Mouse (Mus musculus) limb, embryonic 11.5 days (tissue): ENCODE results near the gene Whrn. TPM values are rescaled to one million over a fixed set of nuclear protein-coding genes. Genes with fewer than 3 reads are reported as not detected.

Experiments used
- ATAC-seq: fragments of 200-750 bp; cut with Nextera tagmentation; 2 replicates; pipeline ENCODE4 v1.8.0; 2017; ENCODE audit warnings: low read depth; ENCODE audit not compliant: insufficient number of reproducible peaks, low FRiP score, low TSS enrichment
- DNase-seq: peaks from one replicate; pipeline ENCODE4 v3.0.0-alpha.2; 2015; ENCODE audit warnings: low spot score
- H3K27ac ChIP-seq: fragments of 300-500 bp; sonication (generic); replicated peaks from 2 replicates; pipeline ENCODE4 v1.5.1; 2014; ENCODE audit warnings: low read depth, mild to moderate bottlenecking, low read length
- H3K27me3 ChIP-seq: fragments of 300-500 bp; sonication (generic); 2 replicates; pipeline ENCODE4 v1.6.1; 2014; ENCODE audit warnings: mild to moderate bottlenecking, low read length, mixed read lengths; ENCODE audit not compliant: control insufficient read depth, insufficient read depth
- H3K36me3 ChIP-seq: fragments of 300-500 bp; sonication (generic); 2 replicates; pipeline ENCODE4 v1.6.1; 2014; ENCODE audit warnings: mild to moderate bottlenecking, low read length, moderate library complexity, mixed read lengths; ENCODE audit not compliant: control insufficient read depth, insufficient read depth
- H3K4me1 ChIP-seq: fragments of 300-500 bp; sonication (generic); 2 replicates; pipeline ENCODE4 v1.6.1; 2014; ENCODE audit warnings: low read length, mixed read lengths; ENCODE audit not compliant: control insufficient read depth, insufficient read depth
- H3K4me2 ChIP-seq: fragments of 300-500 bp; sonication (generic); 2 replicates; pipeline ENCODE4 v1.6.1; 2014; ENCODE audit warnings: low read depth, mild to moderate bottlenecking, moderate library complexity; ENCODE audit not compliant: severe bottlenecking
- H3K4me3 ChIP-seq: fragments of 300-500 bp; sonication (generic); 2 replicates; pipeline ENCODE4 v1.5.1; 2014; ENCODE audit warnings: low read depth, low read length
- H3K9ac ChIP-seq: fragments of 300-500 bp; sonication (generic); 2 replicates; pipeline ENCODE4 v1.6.1; 2014; ENCODE audit warnings: mild to moderate bottlenecking, low read length
- H3K9me3 ChIP-seq: fragments of 300-500 bp; sonication (generic); 2 replicates; pipeline ENCODE4 v1.6.1; 2016; ENCODE audit warnings: low read length; ENCODE audit not compliant: control insufficient read depth
- whole genome bisulfite sequencing: fragments of 180-500 bp; shearing (Covaris S2); extraction: QIAGEN DNeasy Blood & Tissue Kit; methylation state at CpG from one replicate; pipeline ENCODE4 v1.1.7; 2014; 5-methylcytosine and 5-hydroxymethylcytosine counted together
- polyA plus RNA-seq: library from polyadenylated mRNA; unstranded; fragments of >200 nt; fragmentation: Nextera tagmentation; extraction: Ambion mirVana; gene quantifications from 2 replicates; pipeline ENCODE4 v1.2.1, GENCODE M21; 2014

Whrn gene
- polyA plus RNA-seq, 1 experiment from 2014 or later = 14.0 TPM

DNA sequence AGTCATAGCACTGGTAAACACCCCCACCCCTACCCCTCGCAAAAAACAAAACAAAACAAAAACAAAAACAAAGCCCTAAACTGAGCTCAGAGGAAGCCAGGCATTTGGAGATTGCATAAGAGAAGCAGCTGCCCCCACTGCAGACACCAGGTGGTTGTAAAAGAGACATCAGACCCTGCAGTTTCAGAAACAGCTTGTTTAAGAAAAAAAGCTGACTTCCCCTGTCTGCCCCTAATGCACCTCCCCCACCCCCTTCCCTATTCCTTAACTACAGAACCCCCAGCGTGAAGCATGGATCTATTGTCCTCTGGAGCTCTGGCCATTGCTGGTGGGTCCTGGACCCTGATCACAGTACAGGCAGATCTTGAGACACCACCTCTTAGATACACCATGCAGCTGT, 21.4 kb downstream of the Whrn start:
- no peak overlapping the region for H3K4me3 ChIP-seq
- H3K9me3 ChIP-seq = no peaks in the 10 kb centered on the region
- DNase-seq (no peak), ATAC-seq (no peak)
- no peak overlapping the region for H3K9ac ChIP-seq
- H3K27ac ChIP-seq = no peak overlapping the region
- no peaks in the 10 kb centered on the region for H3K27me3 ChIP-seq
- no peak overlapping the region for H3K4me2 ChIP-seq
- H3K4me1 ChIP-seq = peaks cover 17% of the 10 kb centered on the region
- 25% methylated on average over 2 of the region's 2 CpGs for WGBS
- H3K36me3 ChIP-seq = peaks cover 2% of the 10 kb centered on the region; the same call in 1 of the 2 replicates

- Histone ChIP-seq H3K36me3 (peaks cover 2% of the 10 kb centered on the region; the same call in 1 of the 2 replicates), H3K9ac (no peak overlapping the region), H3K9me3 (no peaks in the 10 kb centered on the region), H3K27me3 (no peaks in the 10 kb centered on the region), H3K4me2 (no peak overlapping the region), H3K4me1 (peaks cover 3% of the 10 kb centered on the region; the same call in 1 of the 2 replicates), H3K27ac (no peak overlapping the region), H3K4me3 (no peak overlapping the region)
- no peak for DNase-seq
- ATAC-seq = no peak
- 30% methylated on average over 9 of the region's 10 CpGs for WGBS
Observed at GRCm38 (mm10) chr4:63467338-63467737, 28.5 kb downstream of the Whrn start.

- ATAC-seq (no peak), DNase-seq (no peak)
- Histone ChIP-seq H3K36me3 (peaks cover 2% of the 10 kb centered on the region; the same call in 1 of the 2 replicates), H3K4me2 (no peak overlapping the region), H3K4me3 (no peak overlapping the region), H3K27me3 (no peaks in the 10 kb centered on the region), H3K4me1 (peaks cover 13% of the 10 kb centered on the region), H3K9ac (no peak overlapping the region), H3K9me3 (no peaks in the 10 kb centered on the region), H3K27ac (no peak overlapping the region)
- 79% methylated on average over 6 of the region's 6 CpGs for WGBS
Observed at GRCm38 (mm10) chr4:63466192-63466591, 29.6 kb downstream of the Whrn start.

DNA sequence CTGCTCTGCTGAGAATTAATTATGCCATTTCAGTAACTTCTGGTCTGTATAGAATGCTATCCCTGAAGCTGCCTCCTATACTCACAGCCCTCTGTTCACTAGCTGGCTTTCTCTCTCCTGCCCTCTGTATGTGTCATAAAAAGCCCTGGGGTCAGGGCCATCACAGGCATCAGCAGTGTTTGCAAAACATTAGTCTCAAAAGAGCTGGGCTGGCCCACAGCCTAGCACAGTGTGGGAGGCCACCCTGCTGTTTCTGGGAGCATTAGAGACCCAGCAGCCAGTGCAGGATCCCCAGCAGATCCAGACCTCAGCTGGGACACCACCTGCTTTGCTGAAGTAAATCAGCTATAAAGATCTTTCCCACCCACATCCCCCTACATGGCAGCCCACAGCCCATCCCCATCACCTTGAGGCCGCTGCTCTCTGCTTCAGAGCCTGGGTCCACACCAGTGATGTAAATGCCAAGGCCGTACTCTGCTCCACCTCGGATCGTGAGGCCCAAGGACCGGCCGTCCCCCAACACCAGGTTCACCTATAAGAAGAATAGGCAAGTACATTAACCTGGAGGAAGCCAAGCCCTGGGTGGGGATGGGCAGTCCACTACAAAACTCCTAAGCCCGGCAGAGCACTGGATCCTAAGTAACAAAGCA, 34.8 kb downstream of the Whrn start:
- ATAC-seq (no peak), DNase-seq (no peak)
- Histone ChIP-seq H3K4me2 (no peak overlapping the region), H3K27ac (peak overlapping the region; percentile 14; the same call in 1 of the 2 replicates), H3K9ac (no peak overlapping the region), H3K27me3 (no peaks in the 10 kb centered on the region), H3K4me1 (peaks cover 41% of the 10 kb centered on the region), H3K9me3 (no peaks in the 10 kb centered on the region), H3K4me3 (no peak overlapping the region), H3K36me3 (no peaks in the 10 kb centered on the region; the same call in 1 of the 2 replicates)
- WGBS = 85% methylated on average over 7 of the region's 7 CpGs

GRCm38 (mm10) chr4:63459141-63459789, 36.5 kb downstream of the Whrn start:
- H3K4me2 ChIP-seq = no peak overlapping the region
- H3K27ac ChIP-seq = peak overlapping the region; percentile 83
- H3K9me3 ChIP-seq = no peaks in the 10 kb centered on the region
- peak; percentile 51 for ATAC-seq
- H3K4me1 ChIP-seq = peaks cover 41% of the 10 kb centered on the region
- H3K27me3 ChIP-seq = no peaks in the 10 kb centered on the region
- DNase-seq = peak; percentile 69
- no peak overlapping the region; the same call in 1 of the 2 replicates for H3K9ac ChIP-seq
- no peaks in the 10 kb centered on the region; the same call in 1 of the 2 replicates for H3K36me3 ChIP-seq
- no peak overlapping the region for H3K4me3 ChIP-seq
- WGBS = 24% methylated on average over 16 of the region's 16 CpGs

GRCm38 (mm10) chr4:63456547-63456946, 39.2 kb downstream of the Whrn start:
- Histone ChIP-seq H3K27ac (peak overlapping the region; percentile 55; the same call in 1 of the 2 replicates), H3K4me3 (no peak overlapping the region), H3K27me3 (no peaks in the 10 kb centered on the region), H3K4me2 (no peak overlapping the region), H3K36me3 (no peaks in the 10 kb centered on the region; the same call in 1 of the 2 replicates), H3K9me3 (no peaks in the 10 kb centered on the region), H3K4me1 (peaks cover 35% of the 10 kb centered on the region), H3K9ac (no peak overlapping the region)
- DNase-seq = no peak
- WGBS = 38% methylated on average over 5 of the region's 5 CpGs
- ATAC-seq = no peak; the same call in 1 of the 2 replicates

DNA sequence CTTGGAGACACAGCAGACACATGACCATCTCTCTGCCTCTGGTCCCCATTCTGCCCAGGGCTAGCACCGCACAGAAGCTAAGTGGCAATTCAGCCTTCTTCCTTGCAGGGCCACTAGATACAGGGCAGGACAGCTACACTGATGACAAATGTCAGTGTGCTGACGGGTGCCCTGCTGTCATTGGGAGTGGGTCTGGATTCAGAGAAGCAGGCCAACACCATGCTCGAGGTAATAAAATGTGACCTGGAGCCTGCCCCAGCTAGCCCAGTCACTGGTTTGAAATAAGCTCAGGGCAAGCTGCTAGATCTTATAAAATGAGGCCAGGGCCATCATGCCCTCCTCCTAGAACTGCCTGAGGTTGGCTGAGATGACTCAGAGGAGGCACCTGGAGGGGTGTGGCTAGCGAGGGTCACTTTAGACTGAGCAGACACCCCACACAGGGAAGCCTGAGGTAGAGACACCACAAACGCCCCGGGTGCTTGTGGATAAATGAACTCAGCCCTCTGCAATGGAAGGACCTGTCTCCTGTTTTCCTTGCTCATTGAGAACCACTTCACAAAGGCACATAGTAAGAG, 41.8 kb downstream of the Whrn start:
- ATAC-seq = no peak
- 70% methylated on average over 6 of the region's 6 CpGs for WGBS
- Histone ChIP-seq H3K36me3 (peaks cover 2% of the 10 kb centered on the region; the same call in 1 of the 2 replicates), H3K4me1 (peaks cover 15% of the 10 kb centered on the region), H3K27me3 (no peaks in the 10 kb centered on the region), H3K9me3 (no peaks in the 10 kb centered on the region), H3K9ac (no peak overlapping the region), H3K27ac (no peak overlapping the region), H3K4me2 (no peak overlapping the region), H3K4me3 (no peak overlapping the region)
- no peak for DNase-seq

DNA sequence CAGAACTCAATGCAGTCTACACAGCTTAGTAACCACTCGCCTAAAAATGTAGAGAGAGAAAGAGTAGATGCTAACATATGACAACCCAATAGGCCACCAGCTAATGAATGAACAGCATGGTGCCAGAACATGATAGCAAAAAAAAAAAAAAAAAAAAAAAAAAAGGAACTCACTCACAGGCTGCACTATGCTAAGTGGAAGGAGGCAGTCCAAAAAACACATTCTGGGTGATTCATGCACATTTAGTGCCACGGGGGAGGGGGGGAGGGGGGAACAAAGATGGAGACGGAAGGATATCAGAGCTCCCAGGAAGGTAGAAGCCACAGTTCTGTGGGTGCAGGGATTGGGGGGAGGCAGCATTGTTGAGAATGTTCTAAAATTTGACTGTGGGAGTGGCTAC, 43.2 kb downstream of the Whrn start:
- Histone ChIP-seq H3K4me3 (no peak overlapping the region), H3K4me2 (no peak overlapping the region), H3K36me3 (peaks cover 2% of the 10 kb centered on the region; the same call in 1 of the 2 replicates), H3K4me1 (peaks cover 7% of the 10 kb centered on the region), H3K27ac (no peak overlapping the region), H3K27me3 (no peaks in the 10 kb centered on the region), H3K9ac (no peak overlapping the region), H3K9me3 (no peaks in the 10 kb centered on the region)
- WGBS = 75% methylated on average over 3 of the region's 3 CpGs
- DNase-seq (no peak), ATAC-seq (no peak)
